Mouse (Mus musculus) CD4-positive naive resting alpha-beta T cell, adult 57 days (primary cell): ENCODE results near the gene Sgca. TPM values are rescaled to one million over a fixed set of nuclear protein-coding genes. Genes with fewer than 3 reads are reported as not detected.

Source experiments
- total RNA-seq: library from RNA; stranded (reverse); gene quantifications from one replicate; pipeline ENCODE4 v1.2.4, GENCODE M21; 2023

The Sgca gene
- not detected for total RNA-seq

DNA sequence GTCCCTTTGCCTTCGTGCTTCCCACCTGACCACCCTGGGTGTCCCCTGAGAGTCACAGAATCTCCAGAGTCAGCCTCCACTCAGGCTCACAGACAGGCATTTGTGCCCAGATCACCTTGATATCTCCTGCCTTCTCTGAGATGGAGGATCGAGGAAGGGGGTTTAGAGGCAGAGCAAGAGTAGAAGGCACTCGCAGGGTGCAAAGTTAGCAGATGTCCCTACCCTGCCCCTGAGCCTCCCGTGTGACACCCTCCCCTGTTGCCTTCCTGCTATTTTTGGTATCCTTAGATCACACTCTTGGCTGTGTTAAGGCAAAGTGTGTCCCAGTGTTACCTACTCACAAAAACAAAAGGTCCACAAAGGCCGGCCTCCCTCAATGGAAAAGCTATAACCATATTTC, at the start of gene Sgca:
Gene Sgca, minus strand, starts transcription at position 129 of the 400 bp plus-strand sequence.

GRCm38 (mm10) chr11:95009629-95010014, 33.5 kb upstream of the Sgca start, which contains the start of gene Samd14:
Samd14 (plus strand) TSS chr11:95009879.

DNA sequence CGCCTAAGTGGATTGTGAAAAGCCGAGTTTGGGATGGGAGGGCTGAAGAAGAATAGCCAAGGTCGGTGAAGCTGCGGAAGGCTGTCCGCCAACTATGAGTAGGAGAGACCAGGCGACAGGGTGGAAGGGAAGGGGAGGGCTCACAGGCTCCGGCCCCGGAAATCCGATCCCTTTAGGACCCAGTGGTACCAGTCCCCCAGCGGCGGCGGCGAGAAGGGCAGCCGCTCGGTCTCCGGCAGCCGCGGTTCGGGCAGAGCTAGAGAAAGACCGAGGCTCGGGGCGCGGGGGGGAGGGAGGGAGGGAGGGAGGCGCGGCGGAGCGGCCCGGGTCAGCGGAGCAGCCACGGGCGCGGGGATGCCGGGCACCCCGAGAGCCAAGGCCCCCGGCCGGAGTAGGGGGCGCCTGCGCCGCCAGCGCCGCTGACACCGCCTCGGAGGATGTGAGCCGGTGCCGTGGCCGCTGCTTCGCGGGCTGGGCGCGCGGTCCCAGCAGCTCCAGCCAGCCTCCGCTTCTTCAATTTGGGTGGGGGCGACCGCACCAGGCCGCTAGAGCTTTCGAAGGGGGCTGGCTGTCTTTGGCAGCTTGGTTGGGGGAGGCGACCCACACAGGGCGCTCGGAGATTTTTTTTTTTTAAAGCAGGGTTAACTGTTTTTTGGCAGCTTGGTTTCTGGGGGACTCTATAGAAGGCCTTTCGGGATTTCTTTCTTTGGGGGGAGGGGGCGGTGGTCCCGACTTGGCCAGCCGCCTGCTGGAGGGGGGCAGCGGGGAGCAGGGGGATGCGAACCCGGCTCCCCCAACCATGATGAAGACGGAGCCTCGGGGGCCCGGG, 14.8 kb upstream of the Sgca start, which contains the start of gene Ppp1r9b:
Gene Ppp1r9b, plus strand, starts transcription at position 287 of the 829 bp plus-strand sequence.

GRCm38 (mm10) chr11:94967419-94967818, 8.7 kb downstream of the Sgca start, which contains the start of gene Hils1:
Hils1 (plus strand) TSS chr11:94967593.

GRCm38 (mm10) chr11:94936045-94936444, 40.1 kb downstream of the Sgca start, which contains the start of gene Col1a1:
Col1a1 (plus strand) TSS chr11:94936224.

Other genes with a start within 250 kb of the Sgca start
- gene Cdc34b, start 234.5 kb downstream of the Sgca start, total RNA-seq, result not detected
- not detected for gene Tmem92, start 193.6 kb downstream of the Sgca start, total RNA-seq
- 3.5 TPM for gene Col1a1, start 40.1 kb downstream of the Sgca start, total RNA-seq
- not detected for gene Hils1, start 8.7 kb downstream of the Sgca start, total RNA-seq
- 141 TPM for gene Ppp1r9b, start 14.7 kb upstream of the Sgca start, total RNA-seq
- gene Samd14, start 33.6 kb upstream of the Sgca start, total RNA-seq, result 0.21 TPM
- gene Pdk2, start 65.0 kb upstream of the Sgca start, total RNA-seq, result 11.4 TPM
- 4.7 TPM for gene Itga3, start 100.5 kb upstream of the Sgca start, total RNA-seq
- not detected for gene Dlx3, start 143.8 kb upstream of the Sgca start, total RNA-seq
- gene Dlx4, start 169.9 kb upstream of the Sgca start, total RNA-seq, result not detected